Mouse (Mus musculus) heart, adult 11 months (tissue): ENCODE data around the gene Otp.
A peak's percentile ranks its signal among the peaks of the same experiment; 100 is the strongest.

Experiments used
- DNase-seq: peaks from one replicate; pipeline ENCODE4 v3.0.0; 2022

Gene Otp

DNA sequence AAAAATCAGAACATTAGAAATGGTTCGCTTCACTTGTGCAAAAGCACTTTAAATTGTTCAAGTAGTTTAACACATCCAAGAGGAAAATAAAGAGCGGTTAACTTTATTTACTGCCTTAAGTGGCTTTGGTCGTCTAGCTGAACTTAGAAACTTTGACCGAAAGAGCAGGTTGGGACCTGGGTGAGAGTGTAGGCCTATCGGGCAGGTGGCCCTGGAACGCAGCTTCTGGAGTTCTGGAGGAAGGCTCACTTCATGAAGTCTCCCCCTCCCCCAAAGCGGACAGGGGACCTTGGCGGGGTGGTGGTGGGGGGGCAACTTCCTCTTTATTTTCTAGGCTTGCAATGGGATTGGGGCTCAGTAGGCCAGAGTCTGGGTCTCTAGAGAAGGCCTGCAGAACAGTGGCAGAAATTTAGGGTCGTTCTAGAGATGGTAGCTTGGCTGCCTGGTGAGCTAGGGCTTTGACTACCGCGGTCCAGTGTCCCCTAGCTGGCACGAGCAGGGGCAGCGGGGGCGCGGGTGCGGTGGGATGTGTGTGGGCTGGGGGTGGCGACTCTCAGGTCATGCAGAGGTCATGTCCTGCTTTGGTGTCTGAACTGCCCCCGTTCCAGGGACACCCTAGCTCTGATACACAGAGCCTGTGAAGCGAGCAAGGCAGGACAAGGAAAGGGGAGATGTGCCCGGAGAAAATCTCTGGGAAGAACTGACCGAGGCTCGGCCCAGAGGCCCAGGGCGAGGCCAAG, 576 bp upstream of the Otp start:
- no peak for DNase-seq

DNA sequence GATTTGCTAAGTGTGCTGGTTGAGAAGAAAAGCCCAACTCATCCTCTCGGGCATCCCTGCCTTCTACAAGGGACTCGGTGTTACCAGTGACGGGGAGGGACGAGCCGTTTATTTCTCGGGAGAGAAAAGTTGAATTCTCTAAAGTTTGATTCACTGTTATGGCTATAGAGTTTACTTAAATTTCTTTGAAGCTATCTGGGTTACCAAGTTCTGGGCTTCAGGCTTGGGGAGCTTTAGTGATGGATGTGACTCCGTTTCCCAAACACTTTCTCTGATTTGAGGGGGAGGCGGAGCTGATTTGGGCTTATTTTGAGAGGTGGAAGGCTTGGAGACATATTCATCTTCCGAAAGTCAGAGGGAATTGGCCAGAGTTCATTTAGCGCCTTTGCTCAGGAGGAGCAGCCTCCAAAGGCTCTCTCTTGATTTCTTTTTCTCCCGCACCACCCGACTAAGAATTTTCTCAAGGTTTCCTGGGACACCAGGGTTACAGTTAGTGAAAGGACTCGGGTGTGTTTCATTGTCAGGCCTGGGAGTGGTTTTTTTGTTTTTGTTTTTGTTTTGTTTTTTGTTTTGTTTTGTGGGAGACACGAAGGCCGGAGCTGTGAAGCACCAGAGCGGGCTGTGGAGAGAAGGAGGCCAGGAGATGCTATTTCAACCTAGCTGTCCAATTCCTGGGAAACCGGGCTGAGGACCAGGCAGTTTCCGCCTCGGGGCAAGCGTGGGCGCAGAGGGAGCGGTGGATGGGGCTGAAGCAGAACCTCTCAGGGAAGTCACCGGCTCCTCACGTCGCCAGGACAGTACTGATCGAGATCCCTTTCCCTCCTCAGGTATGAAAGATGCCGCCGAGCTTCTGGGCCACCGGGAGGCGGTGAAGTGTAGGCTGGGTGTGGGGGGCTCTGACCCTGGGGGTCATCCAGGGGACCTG, 1.1 kb downstream of the Otp start:
- peak; percentile 44 for DNase-seq

- peak; percentile 77 for DNase-seq
Measured at GRCm38 (mm10) chr13:94877211-94877590, 1.8 kb downstream of the Otp start.

DNA sequence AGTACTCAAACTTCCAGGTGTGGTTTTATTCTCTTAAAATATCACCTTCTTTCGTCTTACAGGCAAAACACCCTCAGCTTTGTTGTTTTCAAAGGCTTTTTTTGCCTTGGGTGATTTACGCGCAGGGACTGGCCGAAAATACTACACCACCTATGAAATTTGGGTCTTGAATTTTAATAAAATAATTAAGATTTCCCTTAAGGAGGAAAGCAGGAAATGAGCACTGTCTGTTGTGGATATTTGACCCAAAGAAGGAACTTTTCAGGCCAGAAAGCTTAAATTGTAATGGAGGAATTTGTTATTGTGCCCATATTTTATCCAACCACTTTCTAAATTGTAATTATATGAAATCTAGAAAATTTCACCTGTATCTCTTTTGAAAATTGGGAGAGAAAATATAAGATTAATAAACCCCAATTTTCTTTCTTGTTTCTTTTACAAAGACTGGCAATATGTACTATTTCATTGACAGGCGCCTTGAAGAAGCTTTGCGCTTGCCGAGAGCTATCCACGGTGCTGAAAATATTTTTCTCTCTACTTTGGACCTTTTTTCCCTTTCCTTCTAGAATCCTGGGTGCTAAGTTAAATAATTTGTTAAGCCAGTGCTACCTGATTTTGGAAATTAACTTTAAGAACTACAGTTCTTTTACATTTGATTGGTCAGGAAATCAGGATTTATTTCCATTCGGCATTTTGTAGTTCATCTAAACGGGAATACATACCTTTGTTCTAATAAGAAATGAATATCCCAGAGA, 2.8 kb downstream of the Otp start:
- peak; percentile 14 for DNase-seq

GRCm38 (mm10) chr13:94881201-94881600, 5.8 kb downstream of the Otp start:
- DNase-seq, result peak; percentile 59

- DNase-seq, result peak; percentile 54
Measured at GRCm38 (mm10) chr13:94882221-94882620, 6.8 kb downstream of the Otp start.

DNA sequence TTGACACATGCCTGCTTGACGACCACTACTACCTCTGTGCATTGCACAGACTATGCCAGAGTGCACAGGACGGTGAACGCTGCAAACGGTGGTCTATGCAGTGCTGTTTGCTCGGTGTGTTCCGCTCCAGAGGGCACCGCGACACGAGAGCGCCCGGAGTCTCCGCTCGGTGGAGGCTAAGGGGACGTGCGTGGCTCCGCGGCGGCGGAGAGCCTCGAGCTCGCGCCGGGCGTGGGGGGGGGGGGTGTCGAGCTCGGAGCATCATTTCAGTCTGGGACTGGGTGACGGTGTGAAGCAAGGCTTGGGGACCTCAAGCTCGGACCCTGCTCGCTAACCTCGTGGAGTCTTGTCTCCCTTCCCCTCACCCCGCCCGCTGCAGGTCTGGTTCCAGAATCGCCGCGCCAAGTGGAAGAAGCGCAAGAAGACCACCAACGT, 7.3 kb downstream of the Otp start:
- DNase-seq, result no peak

DNA sequence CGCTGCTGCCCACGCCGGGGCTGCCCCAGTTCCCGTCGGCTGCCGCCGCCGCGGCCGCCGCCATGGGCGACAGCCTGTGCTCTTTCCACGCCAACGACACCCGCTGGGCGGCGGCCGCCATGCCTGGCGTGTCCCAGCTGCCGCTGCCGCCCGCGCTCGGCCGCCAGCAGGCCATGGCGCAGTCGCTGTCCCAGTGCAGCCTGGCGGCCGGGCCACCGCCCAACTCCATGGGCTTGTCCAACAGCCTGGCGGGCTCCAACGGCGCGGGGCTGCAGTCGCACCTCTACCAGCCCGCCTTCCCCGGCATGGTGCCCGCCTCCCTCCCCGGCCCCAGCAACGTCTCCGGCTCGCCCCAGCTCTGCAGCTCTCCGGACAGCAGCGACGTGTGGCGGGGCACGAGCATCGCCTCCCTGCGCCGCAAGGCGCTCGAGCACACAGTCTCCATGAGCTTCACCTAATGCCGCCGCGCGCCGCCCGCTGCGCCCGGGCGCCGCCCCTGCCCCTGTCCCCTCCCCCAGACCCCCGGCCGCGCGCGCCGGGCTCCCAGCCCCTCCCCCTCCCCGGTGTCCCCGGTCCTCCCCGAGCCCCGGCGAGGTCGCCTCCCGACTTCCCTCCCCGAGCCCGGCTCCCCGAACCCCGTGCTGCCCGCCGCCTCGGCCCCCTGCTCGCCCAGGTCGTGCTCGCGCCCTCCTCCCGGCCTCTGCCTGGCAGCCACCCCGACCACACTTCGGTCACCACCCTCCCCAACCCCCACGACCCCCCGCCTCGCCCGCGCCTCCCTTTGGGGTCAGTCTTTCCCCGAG, 8.0 kb downstream of the Otp start:
- DNase-seq, result peak; percentile 91

DNA sequence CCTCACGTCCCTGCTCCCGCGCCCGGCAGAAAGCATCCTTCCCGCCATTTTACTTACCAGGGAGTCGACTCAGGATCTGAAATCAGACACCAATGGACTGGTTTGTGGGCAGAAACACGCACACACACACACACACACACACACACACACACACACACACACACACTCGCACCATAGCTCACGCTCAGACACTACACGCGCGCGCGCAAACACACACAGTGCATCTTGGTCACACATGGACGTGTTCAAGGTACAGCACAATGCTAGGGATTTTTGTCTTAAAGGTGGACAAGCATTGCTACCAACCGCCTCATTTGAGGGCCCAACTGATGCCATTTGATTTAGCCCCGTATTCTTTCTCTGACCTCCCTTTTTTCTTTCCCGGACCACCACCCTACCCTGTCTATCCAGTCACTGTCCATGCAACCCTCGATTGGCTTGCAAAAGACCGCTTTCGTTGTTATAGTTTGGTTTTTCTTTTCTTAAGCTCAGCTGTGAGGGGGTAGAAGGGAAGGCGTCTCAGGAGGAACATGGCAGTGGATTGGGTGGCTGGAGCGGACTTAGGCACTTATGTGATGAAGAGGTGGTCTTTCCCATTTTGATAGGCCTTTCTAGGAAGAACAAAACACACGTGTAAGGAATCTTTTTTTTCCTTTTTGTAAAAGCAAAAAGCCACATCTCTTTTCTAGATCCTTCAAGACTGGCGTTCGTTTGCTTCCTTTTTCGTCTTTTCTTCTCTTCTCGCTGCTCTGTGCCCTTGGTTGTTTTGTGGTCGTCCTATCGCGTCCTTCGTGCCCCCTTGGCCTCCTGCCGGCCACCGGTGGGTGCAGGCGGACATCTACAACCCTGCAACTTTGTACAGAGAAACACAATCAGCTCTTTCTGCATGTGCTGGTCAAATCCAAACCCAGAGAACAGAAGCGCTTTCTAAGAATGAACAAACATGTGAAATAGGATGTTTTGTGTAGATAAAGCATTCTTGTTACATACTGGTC, 8.9 kb downstream of the Otp start:
- no peak for DNase-seq

GRCm38 (mm10) chr13:94885291-94886235, 10.2 kb downstream of the Otp start:
- no peak for DNase-seq

DNA sequence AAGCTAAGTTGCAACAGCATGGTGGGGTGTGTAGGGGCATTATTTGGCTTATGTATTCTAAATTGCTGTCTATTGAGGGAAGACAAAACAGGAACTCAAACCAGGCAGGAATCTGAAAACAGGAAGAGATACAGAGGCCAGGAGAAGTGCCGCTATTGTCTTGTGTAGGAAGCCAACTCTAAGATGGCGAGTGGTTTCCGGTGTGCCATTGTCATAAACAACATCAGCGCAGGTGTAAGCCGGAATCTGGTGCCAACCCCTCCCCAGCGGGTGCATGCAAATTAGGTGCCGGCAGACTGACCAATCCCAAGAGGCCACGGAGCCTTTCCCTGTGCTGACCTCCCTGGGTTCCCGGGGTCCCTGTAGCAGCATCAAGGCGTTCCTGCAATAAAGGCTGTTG, 32.4 kb downstream of the Otp start:
- no peak for DNase-seq

GRCm38 (mm10) chr13:94912961-94913360, 37.6 kb downstream of the Otp start:
- no peak for DNase-seq

- no peak for DNase-seq
Measured at GRCm38 (mm10) chr13:94915654-94916053, 40.3 kb downstream of the Otp start.

DNA sequence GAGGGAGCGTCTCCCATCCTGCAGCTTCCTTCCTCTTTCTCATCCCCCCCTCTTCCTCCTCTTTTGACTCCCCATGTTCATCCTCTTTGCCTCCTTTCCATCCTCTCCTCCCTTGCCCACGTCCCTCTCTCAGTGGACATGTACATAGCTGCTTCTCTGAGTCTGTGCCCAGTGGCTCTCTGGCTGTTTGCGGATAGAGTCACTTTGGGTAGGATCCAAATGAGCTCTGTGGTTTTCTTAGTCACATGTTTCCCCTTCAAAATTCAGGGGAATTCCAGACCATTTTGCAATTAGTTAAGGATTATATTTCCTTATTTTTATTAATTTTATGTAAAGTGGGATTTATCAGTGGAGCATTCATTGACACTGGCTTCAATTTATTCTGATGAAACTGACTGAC, 52.7 kb downstream of the Otp start:
- DNase-seq, result no peak
